Mouse (Mus musculus): ENCODE measurements around the gene Creb3l1. TPM values are rescaled to one million over a fixed set of nuclear protein-coding genes. Genes with fewer than 3 reads are reported as not detected.

Creb3l1 gene
- total and polyA plus RNA-seq, 3 experiments: 3.8 to 5.8 (median 4.5) TPM

- Histone ChIP-seq H3K36me3 (ENCODE audit: control insufficient read depth, insufficient read depth, low read length) (no peaks in the 10 kb centered on the region), H3K9ac (ENCODE audit: low read depth, low read length) (no peak overlapping the region), H3K27me3 (ENCODE audit: control insufficient read depth, insufficient read depth, low read length) (no peaks in the 10 kb centered on the region), H3K4me3 (no peak overlapping the region), H3K79me2 (replicated peaks; ENCODE audit: control insufficient read depth, insufficient read depth, low read length) (no peaks in the 10 kb centered on the region), H3K27ac (peak overlapping the region; percentile 40), H3K4me1 (ENCODE audit: control insufficient read depth, insufficient read depth, low read length) (peaks cover 3% of the 10 kb centered on the region)
- no peak for TF ChIP-seq EP300 (IDR thresholded peaks at IDR 0.05; ENCODE audit: insufficient read depth, low read depth, low read length)
- no peak for TF ChIP-seq CTCF (IDR thresholded peaks at IDR 0.05)
- no peak for TF ChIP-seq POLR2A (IDR thresholded peaks at IDR 0.05; ENCODE audit: insufficient read depth, low read depth, low read length)
- WGBS: 43% methylated on average over 10 of the region's 10 CpGs
- DNase-seq: peak in 1 of 2 experiments; percentile 22
- intact Hi-C loops (cut with DNase I): loop anchor here (2.0 kb wide), 1 partner anchor 21 kb away; no protein-coding TSS in a partner anchor
These were observed 5.3 kb upstream of the Creb3l1 start for GRCm38 (mm10) chr2:92029387-92030133.

- no peaks in the 10 kb centered on the region for H3K79me2 ChIP-seq (replicated peaks; ENCODE audit: control insufficient read depth, insufficient read depth, low read length)
- 43% methylated on average over 11 of the region's 11 CpGs for WGBS
- H3K27ac ChIP-seq: no peak overlapping the region; the same call in 1 of the 2 replicates
- H3K4me3 ChIP-seq: no peak overlapping the region
- no peaks in the 10 kb centered on the region for H3K27me3 ChIP-seq (ENCODE audit: control insufficient read depth, insufficient read depth, low read length)
- intact Hi-C loops (cut with DNase I): loop anchor here (2.0 kb wide), 1 partner anchor 31 kb away; no protein-coding TSS in a partner anchor
- TF ChIP-seq EP300 (IDR thresholded peaks at IDR 0.05; ENCODE audit: insufficient read depth, low read depth, low read length) (0 out of 2 replicates have a peak, but pooled peaks have one; percentile 39), CTCF (IDR thresholded peaks at IDR 0.05) (no peak)
- H3K36me3 ChIP-seq (ENCODE audit: control insufficient read depth, insufficient read depth, low read length): no peaks in the 10 kb centered on the region
- H3K9ac ChIP-seq (ENCODE audit: low read depth, low read length): no peak overlapping the region
- peaks cover 3% of the 10 kb centered on the region for H3K4me1 ChIP-seq (ENCODE audit: control insufficient read depth, insufficient read depth, low read length)
- peak in 1 of 2 experiments; percentile 31 for DNase-seq
These were observed 3.7 kb upstream of the Creb3l1 start for GRCm38 (mm10) chr2:92027811-92028590.

GRCm38 (mm10) chr2:92025966-92026365, 1.7 kb upstream of the Creb3l1 start:
- H3K79me2 ChIP-seq (replicated peaks; ENCODE audit: control insufficient read depth, insufficient read depth, low read length): no peaks in the 10 kb centered on the region
- no peak overlapping the region for H3K9ac ChIP-seq (ENCODE audit: low read depth, low read length)
- no peak for TF ChIP-seq EP300 (IDR thresholded peaks at IDR 0.05; ENCODE audit: insufficient read depth, low read depth, low read length)
- TF ChIP-seq CTCF (IDR thresholded peaks at IDR 0.05): no peak
- no peak for TF ChIP-seq POLR2A (IDR thresholded peaks at IDR 0.05; ENCODE audit: insufficient read depth, low read depth, low read length)
- H3K27ac ChIP-seq: no peak overlapping the region
- 81% methylated on average over 6 of the region's 6 CpGs for WGBS
- intact Hi-C loops (cut with DNase I): loop anchor here (2.0 kb wide), 1 partner anchor 33 kb away; no protein-coding TSS in a partner anchor
- H3K4me1 ChIP-seq (ENCODE audit: control insufficient read depth, insufficient read depth, low read length): peaks cover 5% of the 10 kb centered on the region
- DNase-seq: no peak
- H3K4me3 ChIP-seq: no peak overlapping the region
- no peaks in the 10 kb centered on the region for H3K27me3 ChIP-seq (ENCODE audit: control insufficient read depth, insufficient read depth, low read length)
- no peaks in the 10 kb centered on the region for H3K36me3 ChIP-seq (ENCODE audit: control insufficient read depth, insufficient read depth, low read length)

GRCm38 (mm10) chr2:92025202-92025601, 900 bp upstream of the Creb3l1 start:
- intact Hi-C loops (cut with DNase I): no loop called here
- Histone ChIP-seq H3K79me2 (replicated peaks; ENCODE audit: control insufficient read depth, insufficient read depth, low read length) (no peaks in the 10 kb centered on the region), H3K4me3 (no peak overlapping the region), H3K27me3 (ENCODE audit: control insufficient read depth, insufficient read depth, low read length) (no peaks in the 10 kb centered on the region), H3K36me3 (ENCODE audit: control insufficient read depth, insufficient read depth, low read length) (no peaks in the 10 kb centered on the region), H3K4me1 (ENCODE audit: control insufficient read depth, insufficient read depth, low read length) (peaks cover 5% of the 10 kb centered on the region), H3K9ac (ENCODE audit: low read depth, low read length) (no peak overlapping the region), H3K27ac (no peak overlapping the region)
- WGBS: 97% methylated on average over 2 of the region's 2 CpGs
- DNase-seq: no peak
- no peak for TF ChIP-seq POLR2A (IDR thresholded peaks at IDR 0.05; ENCODE audit: insufficient read depth, low read depth, low read length)
- TF ChIP-seq EP300 (IDR thresholded peaks at IDR 0.05; ENCODE audit: insufficient read depth, low read depth, low read length): no peak
- no peak for TF ChIP-seq CTCF (IDR thresholded peaks at IDR 0.05)

- Histone ChIP-seq H3K36me3 (ENCODE audit: control insufficient read depth, insufficient read depth, low read length) (no peaks in the 10 kb centered on the region), H3K79me2 (replicated peaks; ENCODE audit: control insufficient read depth, insufficient read depth, low read length) (no peaks in the 10 kb centered on the region), H3K27ac (peak overlapping the region; percentile 70), H3K4me1 (ENCODE audit: control insufficient read depth, insufficient read depth, low read length) (peaks cover 4% of the 10 kb centered on the region), H3K9ac (ENCODE audit: low read depth, low read length) (peak overlapping the region; percentile 68), H3K4me3 (peak overlapping the region; percentile 81), H3K27me3 (ENCODE audit: control insufficient read depth, insufficient read depth, low read length) (no peaks in the 10 kb centered on the region)
- WGBS: 4% methylated on average over 53 of the region's 56 CpGs
- peak; percentile 72 for TF ChIP-seq CTCF (IDR thresholded peaks at IDR 0.05)
- no peak for TF ChIP-seq EP300 (IDR thresholded peaks at IDR 0.05; ENCODE audit: insufficient read depth, low read depth, low read length)
- TF ChIP-seq POLR2A (IDR thresholded peaks at IDR 0.05; ENCODE audit: insufficient read depth, low read depth, low read length): no peak
- peak; percentile 69 to 73 for DNase-seq
- intact Hi-C loops (cut with DNase I): loop anchor here (2.0 kb wide), 1 partner anchor 35 kb away; no protein-coding TSS in a partner anchor
These were observed 684 bp downstream of the Creb3l1 start for GRCm38 (mm10) chr2:92023362-92024273.

Data from heart, adult 2 months (tissue).